Mouse (Mus musculus): ENCODE results near the gene Ldha.

DNA sequence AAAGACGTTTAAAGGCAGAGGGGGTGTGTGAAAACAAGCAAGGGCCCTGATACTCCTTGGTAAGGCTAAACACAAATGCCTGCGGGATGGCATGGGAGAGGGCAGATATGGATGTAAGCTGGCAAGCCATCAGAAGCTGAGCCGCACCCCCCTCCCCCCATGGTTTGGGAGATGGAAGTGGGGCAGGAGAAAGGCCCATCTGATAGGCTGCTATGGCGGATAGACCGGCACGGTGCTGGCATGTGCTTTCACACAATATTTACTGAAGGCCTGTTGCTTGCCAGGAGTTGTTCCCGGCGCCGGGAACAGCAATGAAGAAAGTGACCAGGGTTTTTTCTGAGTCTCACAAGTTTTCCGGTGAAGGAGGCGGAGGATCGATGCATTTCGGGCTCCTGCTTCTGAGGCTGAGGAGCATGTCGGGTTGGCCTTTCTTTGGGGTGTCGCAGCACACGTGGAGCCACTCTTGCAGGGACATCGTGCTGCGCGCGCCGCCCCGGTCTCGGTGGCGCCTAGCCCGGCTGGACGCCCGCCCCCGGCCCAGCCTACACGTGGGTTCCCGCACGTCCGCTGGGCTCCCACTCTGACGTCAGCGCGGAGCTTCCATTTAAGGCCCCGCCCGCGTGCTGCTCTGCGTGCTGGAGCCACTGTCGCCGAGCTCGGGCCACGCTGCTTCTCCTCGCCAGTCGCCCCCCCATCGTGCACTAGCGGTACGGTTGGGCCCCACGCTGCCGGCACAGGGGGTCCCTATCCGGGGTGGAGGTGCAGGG lies 4.1 kb downstream of the Ldha start:
- TF ChIP-seq CTCF (IDR thresholded peaks at IDR 0.05; ENCODE audit: low read depth) (no peak), EP300 (IDR thresholded peaks at IDR 0.05; ENCODE audit: low read depth) (no peak)

Measured in liver, postnatal 0 days (tissue).